Mouse (Mus musculus): Measurements from ENCODE around the gene Trak1.

Trak1 gene

DNA sequence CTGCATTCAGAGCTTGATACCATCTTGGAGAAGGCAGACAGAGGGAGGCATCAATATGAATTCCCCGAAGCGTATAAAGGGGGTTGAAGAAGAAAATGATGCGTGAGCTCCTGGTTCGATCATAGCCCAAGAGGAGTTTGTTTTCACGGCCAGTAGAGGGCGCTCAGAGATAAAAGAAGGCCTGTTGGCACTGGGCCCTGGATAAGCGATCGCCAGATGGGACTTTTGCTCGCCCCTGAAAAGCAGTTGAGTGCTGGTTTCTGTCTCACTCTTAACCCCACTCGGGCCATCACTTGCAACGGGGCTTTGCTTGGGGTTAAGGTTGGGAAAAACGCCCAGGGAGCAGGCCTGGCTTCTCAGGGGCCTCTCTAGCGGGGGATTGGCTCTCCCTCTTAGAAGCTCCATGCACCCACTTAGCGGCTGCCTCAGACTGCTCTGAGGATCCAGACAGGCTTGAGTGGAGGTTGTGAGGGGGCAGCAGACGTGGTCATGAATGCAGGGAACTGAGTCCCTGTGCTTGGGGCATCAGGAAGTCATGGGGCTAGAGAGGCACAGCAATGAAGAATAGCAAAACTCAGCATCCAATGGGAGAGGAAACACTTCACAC lies 180.1 kb downstream of the Trak1 start:
- DNase-seq (ENCODE audit: low read depth, low spot score): peak; percentile 78

DNA sequence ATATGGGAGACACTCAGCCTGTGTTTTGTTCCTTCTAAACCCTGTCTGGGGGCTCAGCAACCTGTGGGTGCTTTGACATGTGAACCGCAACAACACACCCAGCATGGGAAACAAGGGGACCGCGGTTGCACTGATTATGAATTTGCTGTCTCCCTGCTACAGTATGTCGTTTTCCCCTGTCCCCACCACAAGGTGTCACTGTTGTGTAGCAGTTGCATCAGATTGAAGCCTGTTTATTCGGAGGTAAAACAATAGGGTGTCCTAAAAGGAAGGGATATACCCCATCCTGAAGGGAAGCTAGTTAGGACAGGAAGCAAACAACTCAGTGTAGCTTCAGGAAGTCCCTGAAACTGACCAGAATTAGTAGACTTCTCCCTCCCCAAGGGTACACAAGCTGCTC lies 182.2 kb downstream of the Trak1 start:
- peak; percentile 84 for DNase-seq (ENCODE audit: low read depth, low spot score)

DNA sequence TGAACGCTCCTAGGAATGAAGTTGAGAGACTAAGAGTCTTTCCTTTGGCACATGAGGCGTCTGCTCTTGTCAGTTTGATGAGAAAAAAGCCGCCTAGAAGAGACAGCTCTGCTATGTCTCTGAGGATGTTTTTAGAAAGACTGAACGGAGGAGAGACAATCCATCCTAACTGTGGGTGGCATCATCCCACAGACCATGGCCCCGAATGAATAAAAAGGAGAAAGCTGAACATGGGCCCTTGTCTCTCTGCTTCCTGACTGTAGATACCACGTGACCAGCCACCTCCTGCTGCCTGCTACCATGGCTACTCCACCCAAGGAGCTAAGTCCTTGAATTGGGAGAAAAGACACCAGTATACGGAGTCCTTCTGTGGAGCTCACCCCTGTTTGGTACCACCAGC lies 189.9 kb downstream of the Trak1 start:
- DNase-seq (ENCODE audit: low read depth, low spot score): no peak

DNA sequence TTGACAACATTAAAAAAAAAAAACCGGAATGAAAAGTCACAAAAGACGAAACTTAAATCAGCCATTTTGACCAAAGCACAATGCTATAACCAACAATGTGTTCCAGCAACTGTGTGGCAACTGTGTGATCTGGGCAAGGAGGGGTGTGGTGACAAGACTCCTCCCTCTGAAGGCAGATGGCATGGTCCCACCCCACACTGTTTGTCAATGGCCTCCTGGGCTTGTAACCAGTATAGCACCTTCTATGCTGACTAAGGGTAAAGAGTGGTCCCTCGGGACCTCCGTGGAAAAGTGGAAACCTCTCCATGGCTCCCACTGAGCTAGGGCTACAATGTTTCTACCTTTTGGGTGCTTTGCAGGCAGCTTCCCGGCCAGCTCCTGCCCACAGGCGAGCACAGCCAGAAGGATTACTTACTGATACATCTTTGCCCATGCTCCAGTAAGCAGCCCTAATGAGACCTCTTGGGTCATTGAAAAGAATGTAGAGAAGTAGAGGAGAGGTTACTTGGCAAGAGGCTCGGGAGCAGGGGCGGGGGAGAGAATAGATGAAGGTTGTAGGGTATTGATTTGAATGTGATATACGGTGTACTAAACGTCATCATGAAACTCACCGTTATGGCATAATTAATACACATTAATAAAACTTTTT lies 194.4 kb downstream of the Trak1 start:
- DNase-seq (ENCODE audit: low read depth, low spot score): no peak

DNA sequence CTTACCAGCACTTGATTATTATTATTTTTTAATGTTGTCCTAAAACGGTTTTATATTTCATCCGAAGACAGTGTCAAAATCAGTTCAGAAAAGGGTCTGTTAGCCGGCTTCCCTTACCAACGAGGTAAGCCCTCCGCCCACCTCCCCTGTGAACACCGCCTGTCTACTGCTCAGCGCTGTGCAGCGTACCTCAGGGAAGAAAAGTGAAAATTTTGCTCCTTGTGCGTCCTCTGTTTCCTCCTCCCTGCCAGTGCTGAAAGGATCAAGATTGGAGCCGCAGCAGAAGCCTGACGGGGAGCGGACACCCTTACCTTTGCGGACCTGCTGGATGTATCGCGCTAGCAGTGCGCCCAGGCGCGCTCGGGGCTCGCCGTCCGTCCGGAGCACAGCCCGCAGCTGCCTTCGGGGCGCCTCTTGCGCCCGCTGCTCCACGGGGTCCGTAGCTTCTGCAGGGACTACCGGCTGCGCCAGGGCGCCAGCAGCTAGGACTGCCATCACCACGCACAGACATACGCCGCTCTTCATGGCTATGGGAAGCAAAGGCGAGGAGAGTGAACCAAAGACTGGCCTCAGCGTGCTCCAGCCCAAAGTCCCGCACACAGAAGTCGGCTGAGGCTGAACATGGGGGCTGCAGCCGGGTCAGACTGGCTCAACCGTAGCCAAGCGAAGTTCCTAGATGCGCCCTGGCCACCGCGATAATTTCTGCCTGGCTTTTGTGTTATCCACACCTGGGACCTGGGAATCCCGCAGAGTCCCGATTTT lies 196.9 kb downstream of the Trak1 start:
- peak; percentile 26 for DNase-seq (ENCODE audit: low read depth, low spot score)

DNA sequence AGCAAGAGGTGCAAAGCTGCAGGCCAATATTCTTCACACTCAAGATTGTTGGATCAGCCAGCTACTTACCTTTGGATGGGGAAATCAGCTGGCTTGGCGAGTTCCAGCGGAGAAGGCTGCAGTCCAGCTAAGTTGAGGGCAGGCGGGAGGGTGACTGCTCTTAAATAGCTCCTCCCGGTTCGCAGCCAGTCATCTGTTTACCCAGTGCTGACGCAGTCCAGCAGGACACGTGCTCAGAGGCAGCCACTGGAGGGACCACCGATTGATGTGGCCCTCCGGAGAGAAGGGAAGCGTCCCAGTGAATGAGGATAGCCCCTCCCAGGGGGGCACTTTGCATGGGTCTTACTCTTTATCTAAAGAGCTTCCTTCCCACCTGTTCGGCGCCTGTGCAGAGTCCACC lies 198.2 kb downstream of the Trak1 start, which contains the start of gene Cck:
TSS of gene Cck (minus strand) at position 166 of the 400 bp plus-strand sequence.
- peak; percentile 46 for DNase-seq (ENCODE audit: low read depth, low spot score)

DNA sequence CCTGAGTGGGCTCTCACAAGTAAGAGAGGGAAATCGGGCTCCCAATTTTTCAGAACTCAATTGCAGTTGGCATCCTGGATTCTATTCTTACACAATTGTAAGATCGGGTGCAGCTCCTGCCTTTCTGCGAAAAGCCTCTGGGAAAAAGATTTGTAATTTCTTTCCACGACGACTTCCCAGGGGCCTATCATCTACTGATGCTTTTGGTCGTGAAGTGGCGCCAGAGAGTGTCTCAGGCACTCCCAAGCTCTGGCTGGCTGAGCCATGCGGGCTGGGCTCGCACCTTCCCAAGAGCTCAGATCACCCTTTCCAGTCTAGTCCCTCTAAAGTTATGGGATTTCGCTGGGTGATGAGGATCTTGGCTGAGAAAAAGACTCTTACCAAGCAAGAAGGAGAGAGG lies 198.8 kb downstream of the Trak1 start:
- no peak for DNase-seq (ENCODE audit: low read depth, low spot score)

DNA sequence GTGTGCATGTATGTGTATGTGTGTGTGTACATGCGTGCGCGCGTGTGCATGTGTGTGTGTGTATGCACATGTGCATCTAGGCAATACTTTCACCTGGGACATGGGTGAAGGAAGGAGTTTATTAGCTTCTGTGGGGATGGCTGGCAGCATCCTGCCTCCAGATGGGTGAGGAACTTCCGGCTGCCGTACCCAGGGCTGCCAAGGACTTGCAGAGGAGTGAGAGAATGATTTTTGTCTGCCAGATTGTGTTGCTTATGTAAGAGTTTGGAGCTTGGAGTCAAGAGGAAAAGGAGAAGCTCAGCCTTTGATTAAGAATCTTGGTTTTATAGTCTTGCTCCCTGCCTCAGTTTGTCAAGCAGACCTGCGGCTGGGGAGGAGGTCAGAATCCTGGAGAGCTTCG lies 208.0 kb downstream of the Trak1 start:
- DNase-seq (ENCODE audit: low read depth, low spot score): no peak

DNA sequence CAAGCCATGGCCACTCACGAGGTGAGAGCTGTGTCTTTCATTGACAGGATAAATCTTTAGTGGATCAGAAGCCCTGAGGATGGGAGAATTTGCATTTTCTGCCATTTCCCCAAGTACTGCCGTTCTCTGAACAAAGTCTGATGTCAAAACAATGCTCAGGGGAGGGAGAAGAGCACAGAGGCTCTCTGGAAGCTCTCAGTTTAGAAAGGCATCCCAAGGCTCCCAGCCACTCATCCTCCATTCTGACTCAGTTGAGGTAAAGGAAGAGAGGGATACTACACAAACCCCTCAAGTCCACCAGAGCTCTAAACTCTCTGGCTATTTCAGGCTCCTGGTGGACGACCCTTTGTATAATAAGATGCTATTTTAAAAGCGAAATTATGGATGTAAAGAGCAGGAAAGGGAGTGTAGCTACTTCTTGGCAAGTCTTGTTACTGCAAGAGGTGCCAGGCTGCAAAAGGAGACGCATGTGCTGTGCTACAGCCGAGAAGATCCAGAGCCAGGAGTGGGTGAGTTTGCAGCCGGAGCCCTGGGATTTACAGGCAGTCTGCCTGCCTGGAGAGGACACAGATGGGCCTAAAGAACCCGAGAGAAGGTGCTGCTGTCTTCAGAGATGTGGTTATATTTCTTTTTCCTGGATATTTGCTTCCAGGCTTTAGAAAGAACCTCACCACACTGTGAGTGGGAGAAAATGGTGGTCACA lies 209.3 kb downstream of the Trak1 start:
- no peak for DNase-seq (ENCODE audit: low read depth, low spot score)

DNA sequence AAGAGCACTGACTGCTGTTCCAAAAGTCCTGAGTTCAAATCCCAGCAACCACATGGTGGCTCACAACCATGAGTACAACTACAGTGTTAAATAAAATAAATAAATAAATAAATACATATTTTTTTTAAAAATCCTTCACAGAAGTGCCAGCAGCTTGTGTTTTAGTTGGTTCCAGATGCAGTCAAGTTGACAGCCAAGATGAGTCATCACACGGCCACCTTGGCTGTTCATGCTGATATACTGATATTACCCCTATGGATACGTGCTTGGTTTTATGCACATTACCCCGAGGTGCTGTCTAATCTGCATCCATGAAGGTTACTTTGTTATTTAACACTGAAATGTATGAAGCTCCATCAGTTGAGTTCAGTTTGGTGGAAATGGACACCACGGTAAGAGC lies 214.6 kb downstream of the Trak1 start:
- no peak for DNase-seq (ENCODE audit: low read depth, low spot score)

DNA sequence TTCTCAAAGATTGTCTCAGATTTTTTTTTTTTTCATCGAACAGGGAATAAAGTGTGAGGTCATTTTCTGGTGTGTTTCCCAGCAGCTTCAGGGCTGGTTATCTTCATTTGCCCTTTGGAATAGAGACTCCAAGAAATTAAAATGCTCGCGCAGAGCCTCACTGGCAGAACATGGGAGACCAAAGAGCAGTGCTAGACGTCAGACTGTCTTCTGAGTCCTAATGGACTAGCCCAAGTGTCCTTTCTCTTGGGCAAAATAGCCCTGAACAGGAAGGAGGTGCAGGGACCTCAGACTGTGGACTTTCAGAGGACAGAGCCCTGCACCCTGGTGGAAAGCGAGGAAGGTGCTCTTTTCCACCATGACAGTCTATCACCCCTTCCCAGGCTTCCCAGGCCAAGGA lies 217.2 kb downstream of the Trak1 start:
- no peak for DNase-seq (ENCODE audit: low read depth, low spot score)

DNA sequence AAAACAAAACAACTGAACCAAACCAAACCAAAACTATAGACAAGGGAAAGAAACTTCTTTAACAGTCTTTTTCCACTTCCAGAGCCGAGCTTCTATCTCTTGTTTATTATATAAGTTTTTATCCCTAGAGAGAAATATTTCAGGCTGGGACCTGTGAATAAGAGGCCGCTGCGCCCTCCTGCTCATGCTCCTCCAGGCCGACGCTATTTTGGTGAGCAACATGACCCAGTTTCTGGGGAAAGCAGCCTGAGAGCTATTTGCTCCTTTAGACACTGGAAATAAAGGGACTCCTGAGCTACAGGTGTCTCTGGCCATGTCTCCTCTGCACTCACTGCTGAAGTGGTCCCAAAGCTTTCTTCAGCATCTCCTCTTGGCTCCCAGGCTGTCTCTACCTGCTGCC lies 222.7 kb downstream of the Trak1 start:
- DNase-seq (ENCODE audit: low read depth, low spot score): no peak
